Mouse (Mus musculus): ENCODE data around the gene Galnt17. TPM values are rescaled to one million over a fixed set of nuclear protein-coding genes. Genes with fewer than 3 reads are reported as not detected.

The Galnt17 gene
- polyA plus RNA-seq, 1 experiment = 0.08 TPM

DNA sequence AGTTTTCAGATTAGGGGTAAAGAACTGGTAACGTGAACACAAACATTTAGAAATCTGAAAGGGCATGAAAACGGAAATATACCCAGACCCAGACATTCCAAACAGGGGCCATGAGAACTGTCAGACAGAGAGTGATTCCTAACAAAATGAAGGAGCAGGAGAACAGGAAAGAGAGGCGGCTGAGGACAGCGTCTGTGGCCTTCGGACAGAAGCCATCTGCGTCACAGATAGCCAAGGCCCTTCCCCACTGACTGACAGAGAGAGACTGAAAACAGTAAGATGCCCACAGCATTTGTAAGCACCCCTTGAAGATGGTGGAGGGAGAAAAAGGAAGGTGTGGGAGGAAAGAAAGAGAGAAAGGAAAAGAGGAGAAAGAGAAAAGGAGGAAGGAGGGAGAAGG lies 139.1 kb downstream of the Galnt17 start:
- Histone ChIP-seq H3K79me2 (ENCODE audit: control insufficient read depth, insufficient read depth) (no peaks in the 10 kb centered on the region), H3K27me3 (ENCODE audit: control insufficient read depth, insufficient read depth, insufficient read length) (no peaks in the 10 kb centered on the region), H3K4me3 (no peak overlapping the region), H3K36me3 (ENCODE audit: control insufficient read depth, insufficient read depth) (no peaks in the 10 kb centered on the region), H3K4me2 (ENCODE audit: low read depth) (no peak overlapping the region), H3ac (ENCODE audit: control insufficient read depth, insufficient read length) (no peak overlapping the region)
- TF ChIP-seq CEBPB (IDR thresholded peaks at IDR 0.05; ENCODE audit: insufficient read depth, poor library complexity, severe bottlenecking) = no peak
- TF ChIP-seq POLR2AphosphoS2 (IDR thresholded peaks at IDR 0.05; ENCODE audit: insufficient read length, low read depth) = no peak
- TF ChIP-seq SRF (IDR thresholded peaks at IDR 0.05; ENCODE audit: control insufficient read depth, insufficient read length, low read depth) = no peak
- no peak for TF ChIP-seq REST (IDR thresholded peaks at IDR 0.05; ENCODE audit: insufficient read depth, insufficient read length)
- no peak for TF ChIP-seq E2F4 (IDR thresholded peaks at IDR 0.05; ENCODE audit: insufficient read depth)
- TF ChIP-seq TCF12 (IDR thresholded peaks at IDR 0.05; ENCODE audit: insufficient read depth, poor library complexity, severe bottlenecking) = no peak
- TF ChIP-seq POLR2A (IDR thresholded peaks at IDR 0.05; ENCODE audit: insufficient read length, low read depth) = no peak

DNA sequence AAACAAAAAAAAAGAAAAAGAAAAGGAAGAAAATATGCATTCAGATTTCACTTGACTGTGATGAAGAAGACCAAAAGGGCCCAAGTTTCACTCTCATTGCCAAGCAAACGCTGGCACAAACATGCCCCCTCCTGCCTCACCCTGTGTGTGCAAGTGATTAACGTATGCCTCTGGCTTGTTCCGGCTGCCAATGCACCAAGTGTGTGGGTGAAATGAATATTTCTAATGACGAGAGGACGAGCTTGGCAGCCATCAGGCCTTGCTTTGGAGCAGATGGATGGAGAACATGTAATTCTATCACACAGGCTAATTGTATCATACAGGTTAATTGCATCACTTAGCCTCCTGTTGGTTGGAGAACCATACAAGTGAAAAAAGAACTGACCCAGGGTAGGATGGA lies 140.9 kb downstream of the Galnt17 start:
- no peaks in the 10 kb centered on the region for H3K36me3 ChIP-seq (ENCODE audit: control insufficient read depth, insufficient read depth)
- no peak overlapping the region for H3K4me2 ChIP-seq (ENCODE audit: low read depth)
- H3ac ChIP-seq (ENCODE audit: control insufficient read depth, insufficient read length) = no peak overlapping the region
- no peaks in the 10 kb centered on the region for H3K79me2 ChIP-seq (ENCODE audit: control insufficient read depth, insufficient read depth)
- TF ChIP-seq TCF3 (IDR thresholded peaks at IDR 0.05; ENCODE audit: insufficient read length, low read depth) (no peak), POLR2AphosphoS2 (IDR thresholded peaks at IDR 0.05; ENCODE audit: insufficient read length, low read depth) (no peak)
- no peak overlapping the region for H3K4me3 ChIP-seq
- no peaks in the 10 kb centered on the region for H3K27me3 ChIP-seq (ENCODE audit: control insufficient read depth, insufficient read depth, insufficient read length)

DNA sequence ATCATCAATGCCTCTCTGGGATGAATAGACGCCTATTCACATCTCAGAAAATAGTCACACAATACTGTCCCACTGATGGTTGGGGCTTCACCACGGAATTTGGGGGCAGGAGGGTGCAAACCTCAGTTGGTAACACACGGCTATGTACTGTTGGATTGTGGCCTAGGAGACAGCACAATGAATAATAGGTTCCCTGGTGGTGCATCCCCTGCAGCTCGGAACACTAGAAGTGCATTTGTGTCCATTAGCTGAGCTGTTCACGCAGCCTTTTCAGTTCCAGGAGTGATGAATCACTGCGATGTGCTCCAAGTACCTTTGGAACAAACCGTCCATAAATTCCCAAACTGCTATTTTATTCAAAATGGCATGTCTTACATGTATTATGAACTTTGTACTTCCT lies 142.6 kb downstream of the Galnt17 start:
- TF ChIP-seq TCF12 (IDR thresholded peaks at IDR 0.05; ENCODE audit: insufficient read depth, poor library complexity, severe bottlenecking) (no peak), SRF (IDR thresholded peaks at IDR 0.05; ENCODE audit: control insufficient read depth, insufficient read length, low read depth) (no peak), POLR2AphosphoS2 (IDR thresholded peaks at IDR 0.05; ENCODE audit: insufficient read length, low read depth) (no peak), POLR2A (IDR thresholded peaks at IDR 0.05; ENCODE audit: insufficient read length, low read depth) (no peak), REST (IDR thresholded peaks at IDR 0.05; ENCODE audit: insufficient read depth, insufficient read length) (no peak), E2F4 (IDR thresholded peaks at IDR 0.05; ENCODE audit: insufficient read depth) (no peak), MYOD1 (IDR thresholded peaks at IDR 0.05; ENCODE audit: control insufficient read depth in 1 of 3, insufficient read length in 2 of 3, low read depth in 2 of 3) (no peak), USF1 (IDR thresholded peaks at IDR 0.05; ENCODE audit: low read depth) (no peak), TCF3 (IDR thresholded peaks at IDR 0.05; ENCODE audit: insufficient read length, low read depth) (no peak), MYOG (IDR thresholded peaks at IDR 0.05; ENCODE audit: control insufficient read depth in 1 of 3, insufficient read depth in 1 of 3, insufficient read length in 2 of 3, low read depth in 2 of 3) (no peak), MAX (IDR thresholded peaks at IDR 0.05; ENCODE audit: low read depth) (no peak), CEBPB (IDR thresholded peaks at IDR 0.05; ENCODE audit: insufficient read depth, poor library complexity, severe bottlenecking) (no peak)
- no peak overlapping the region for H3K4me3 ChIP-seq
- H3ac ChIP-seq (ENCODE audit: control insufficient read depth, insufficient read length) = no peak overlapping the region
- H3K79me2 ChIP-seq (ENCODE audit: control insufficient read depth, insufficient read depth) = no peaks in the 10 kb centered on the region
- no peaks in the 10 kb centered on the region for H3K36me3 ChIP-seq (ENCODE audit: control insufficient read depth, insufficient read depth)
- no peak overlapping the region for H3K4me2 ChIP-seq (ENCODE audit: low read depth)
- H3K27me3 ChIP-seq (ENCODE audit: control insufficient read depth, insufficient read depth, insufficient read length) = no peaks in the 10 kb centered on the region

DNA sequence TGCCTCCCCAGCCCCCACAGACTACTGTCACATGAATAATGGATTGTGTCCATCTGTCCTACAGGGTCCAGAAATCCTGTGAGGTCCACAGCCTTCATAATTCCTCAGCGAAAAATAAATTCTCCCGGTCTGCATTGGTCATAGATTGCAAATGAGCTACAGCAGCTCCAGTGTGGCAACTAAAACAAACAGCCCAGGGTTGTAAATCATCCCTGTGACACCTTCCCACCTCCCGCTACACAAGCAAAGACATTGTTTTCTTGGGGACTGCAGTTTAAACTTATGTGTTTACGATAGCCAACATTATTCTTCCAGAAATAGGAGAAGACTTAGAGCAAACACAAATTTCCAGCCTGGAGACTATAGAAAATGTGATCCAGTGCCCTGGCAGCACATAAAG lies 150.4 kb downstream of the Galnt17 start:
- no peaks in the 10 kb centered on the region for H3K79me2 ChIP-seq (ENCODE audit: control insufficient read depth, insufficient read depth)
- H3K36me3 ChIP-seq (ENCODE audit: control insufficient read depth, insufficient read depth) = no peaks in the 10 kb centered on the region
- H3K4me2 ChIP-seq (ENCODE audit: low read depth) = no peak overlapping the region
- H3K4me3 ChIP-seq = no peak overlapping the region
- H3K27me3 ChIP-seq (ENCODE audit: control insufficient read depth, insufficient read depth, insufficient read length) = no peaks in the 10 kb centered on the region
- H3ac ChIP-seq (ENCODE audit: control insufficient read depth, insufficient read length) = no peak overlapping the region
- TF ChIP-seq SRF (IDR thresholded peaks at IDR 0.05; ENCODE audit: control insufficient read depth, insufficient read length, low read depth) = no peak
- TF ChIP-seq CEBPB (IDR thresholded peaks at IDR 0.05; ENCODE audit: insufficient read depth, poor library complexity, severe bottlenecking) = no peak
- TF ChIP-seq E2F4 (IDR thresholded peaks at IDR 0.05; ENCODE audit: insufficient read depth) = no peak
- no peak for TF ChIP-seq MYOG (IDR thresholded peaks at IDR 0.05; ENCODE audit: control insufficient read depth in 1 of 3, insufficient read depth in 1 of 3, insufficient read length in 2 of 3, low read depth in 2 of 3)
- no peak for TF ChIP-seq TCF3 (IDR thresholded peaks at IDR 0.05; ENCODE audit: insufficient read length, low read depth)
- no peak for TF ChIP-seq REST (IDR thresholded peaks at IDR 0.05; ENCODE audit: insufficient read depth, insufficient read length)
- TF ChIP-seq MYOD1 (IDR thresholded peaks at IDR 0.05; ENCODE audit: control insufficient read depth in 1 of 3, insufficient read length in 2 of 3, low read depth in 2 of 3) = no peak
- no peak for TF ChIP-seq USF1 (IDR thresholded peaks at IDR 0.05; ENCODE audit: low read depth)
- TF ChIP-seq MAX (IDR thresholded peaks at IDR 0.05; ENCODE audit: low read depth) = no peak
- no peak for TF ChIP-seq TCF12 (IDR thresholded peaks at IDR 0.05; ENCODE audit: insufficient read depth, poor library complexity, severe bottlenecking)
- no peak for TF ChIP-seq POLR2A (IDR thresholded peaks at IDR 0.05; ENCODE audit: insufficient read length, low read depth)
- no peak for TF ChIP-seq POLR2AphosphoS2 (IDR thresholded peaks at IDR 0.05; ENCODE audit: insufficient read length, low read depth)

DNA sequence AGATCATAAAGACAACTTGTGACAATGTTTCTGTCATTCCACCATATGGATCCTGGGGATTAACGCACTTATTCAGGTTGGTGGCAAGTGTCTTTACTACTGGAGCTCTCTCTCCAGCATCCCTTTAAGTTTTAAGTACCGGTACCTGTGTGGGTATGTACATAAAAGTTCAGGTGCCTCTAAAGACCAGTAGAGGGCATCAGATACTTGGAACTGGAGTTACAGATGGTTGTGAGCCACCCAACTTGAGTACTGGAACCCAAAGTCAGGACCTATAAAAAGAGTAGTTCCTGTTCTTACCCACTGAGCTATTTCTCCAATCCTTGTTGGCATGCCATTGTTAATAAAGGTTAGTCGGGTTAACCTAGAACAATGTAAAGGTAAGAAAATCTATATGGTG lies 152.0 kb downstream of the Galnt17 start:
- Histone ChIP-seq H3ac (ENCODE audit: control insufficient read depth, insufficient read length) (no peak overlapping the region), H3K36me3 (ENCODE audit: control insufficient read depth, insufficient read depth) (no peaks in the 10 kb centered on the region), H3K79me2 (ENCODE audit: control insufficient read depth, insufficient read depth) (no peaks in the 10 kb centered on the region), H3K27me3 (ENCODE audit: control insufficient read depth, insufficient read depth, insufficient read length) (no peaks in the 10 kb centered on the region), H3K4me3 (no peak overlapping the region), H3K4me2 (ENCODE audit: low read depth) (no peak overlapping the region)
- TF ChIP-seq MYOD1 (IDR thresholded peaks at IDR 0.05; ENCODE audit: control insufficient read depth in 1 of 3, insufficient read length in 2 of 3, low read depth in 2 of 3) (no peak), MYOG (IDR thresholded peaks at IDR 0.05; ENCODE audit: control insufficient read depth in 1 of 3, insufficient read depth in 1 of 3, insufficient read length in 2 of 3, low read depth in 2 of 3) (no peak), TCF12 (IDR thresholded peaks at IDR 0.05; ENCODE audit: insufficient read depth, poor library complexity, severe bottlenecking) (no peak), SRF (IDR thresholded peaks at IDR 0.05; ENCODE audit: control insufficient read depth, insufficient read length, low read depth) (no peak), REST (IDR thresholded peaks at IDR 0.05; ENCODE audit: insufficient read depth, insufficient read length) (no peak), USF1 (IDR thresholded peaks at IDR 0.05; ENCODE audit: low read depth) (no peak), POLR2A (IDR thresholded peaks at IDR 0.05; ENCODE audit: insufficient read length, low read depth) (no peak), CEBPB (IDR thresholded peaks at IDR 0.05; ENCODE audit: insufficient read depth, poor library complexity, severe bottlenecking) (no peak), POLR2AphosphoS2 (IDR thresholded peaks at IDR 0.05; ENCODE audit: insufficient read length, low read depth) (no peak), MAX (IDR thresholded peaks at IDR 0.05; ENCODE audit: low read depth) (no peak), TCF3 (IDR thresholded peaks at IDR 0.05; ENCODE audit: insufficient read length, low read depth) (no peak), E2F4 (IDR thresholded peaks at IDR 0.05; ENCODE audit: insufficient read depth) (no peak)

Data from myocyte (in vitro differentiated cells).